Mouse (Mus musculus) kidney, postnatal 4 days (tissue): Measurements from ENCODE around the gene Elf5.

Source experiments
- DNase-seq, 2 experiments: peaks; one replicate each; pipeline ENCODE4 v3.0.0; 2021; ENCODE audit warnings: mixed read lengths in 2 of 2

Elf5 gene

DNA sequence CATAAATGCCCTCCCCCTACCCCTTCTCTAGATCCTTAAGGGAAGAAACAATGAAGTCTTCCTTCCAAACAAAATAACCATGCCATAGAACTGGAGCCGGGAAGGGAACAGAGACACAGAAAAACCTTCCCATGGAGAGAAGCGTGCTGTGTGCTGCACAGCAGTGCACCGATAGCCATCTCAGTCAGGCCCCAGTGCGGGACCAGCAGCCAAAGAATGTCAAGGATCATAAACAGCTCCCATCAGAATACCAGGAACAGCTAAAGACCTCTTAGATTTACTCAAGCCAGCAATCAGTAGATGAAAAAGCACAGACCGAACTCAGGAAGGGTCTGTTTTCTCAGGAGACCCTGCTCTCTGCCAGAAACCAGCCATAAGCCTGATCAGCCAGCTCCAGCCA lies 25.0 kb downstream of the Elf5 start:
- DNase-seq: peak; percentile 34 to 59

DNA sequence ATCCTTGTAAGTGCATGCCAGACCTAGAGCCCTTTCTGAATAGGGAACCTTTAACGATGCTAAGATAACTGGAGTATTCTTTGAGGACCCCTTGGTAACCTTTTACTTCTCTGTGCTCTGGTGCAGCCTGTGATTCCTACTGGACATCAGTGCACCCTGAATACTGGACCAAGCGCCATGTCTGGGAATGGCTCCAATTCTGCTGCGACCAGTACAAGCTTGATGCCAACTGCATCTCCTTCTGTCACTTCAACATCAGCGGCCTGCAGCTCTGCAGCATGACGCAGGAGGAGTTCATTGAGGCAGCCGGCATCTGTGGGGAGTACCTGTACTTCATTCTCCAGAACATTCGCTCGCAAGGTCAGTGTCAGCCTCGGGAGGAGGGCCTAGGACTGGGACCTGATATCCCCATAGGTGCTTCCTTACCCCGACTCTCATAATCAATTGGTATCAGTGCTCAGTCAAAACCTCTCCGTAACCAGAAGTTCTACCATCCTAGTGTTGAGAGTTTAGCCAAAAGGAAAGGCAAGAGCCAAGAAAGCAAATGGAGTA lies 27.7 kb downstream of the Elf5 start:
- no peak for DNase-seq

DNA sequence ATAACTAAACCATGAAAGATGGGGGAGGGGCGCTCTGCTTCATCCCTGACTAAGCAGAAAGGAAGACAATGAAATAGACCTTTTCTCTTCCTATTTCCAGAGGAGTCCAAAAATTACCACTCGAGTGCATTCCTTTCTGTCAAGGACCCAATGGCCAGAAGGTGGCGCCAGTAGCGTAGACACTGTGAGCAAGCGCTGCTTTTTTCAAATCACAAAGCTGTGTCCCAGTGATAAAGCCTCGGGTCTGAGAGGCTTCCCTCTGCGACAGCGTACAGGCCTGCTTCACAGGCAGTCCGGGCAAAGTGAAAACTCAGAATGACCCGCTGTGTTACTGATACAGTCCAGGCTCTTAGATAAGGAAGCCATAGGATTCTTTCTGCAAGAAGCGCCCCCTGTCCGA lies 28.2 kb downstream of the Elf5 start:
- DNase-seq: peak; percentile 93 to 94

DNA sequence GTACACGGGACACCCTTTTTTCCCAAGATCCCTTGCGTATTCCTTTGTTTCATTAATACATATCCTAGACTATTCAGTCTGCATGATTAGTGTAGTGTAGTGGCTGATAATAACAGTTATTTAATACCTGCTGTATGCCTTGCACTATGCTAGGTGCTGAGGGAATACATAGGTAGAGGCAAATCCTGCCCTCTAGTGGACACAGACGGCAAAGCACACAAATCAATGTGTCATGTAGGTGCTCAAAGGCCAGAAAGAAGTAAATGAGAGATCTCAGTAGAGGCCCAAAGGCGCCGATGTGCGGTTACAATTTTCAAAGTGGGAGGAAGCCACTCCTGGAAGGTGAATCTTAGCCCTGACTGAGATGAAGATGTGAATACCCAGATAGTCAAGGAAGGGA lies 34.3 kb downstream of the Elf5 start:
- DNase-seq: peak; percentile 72 to 73

DNA sequence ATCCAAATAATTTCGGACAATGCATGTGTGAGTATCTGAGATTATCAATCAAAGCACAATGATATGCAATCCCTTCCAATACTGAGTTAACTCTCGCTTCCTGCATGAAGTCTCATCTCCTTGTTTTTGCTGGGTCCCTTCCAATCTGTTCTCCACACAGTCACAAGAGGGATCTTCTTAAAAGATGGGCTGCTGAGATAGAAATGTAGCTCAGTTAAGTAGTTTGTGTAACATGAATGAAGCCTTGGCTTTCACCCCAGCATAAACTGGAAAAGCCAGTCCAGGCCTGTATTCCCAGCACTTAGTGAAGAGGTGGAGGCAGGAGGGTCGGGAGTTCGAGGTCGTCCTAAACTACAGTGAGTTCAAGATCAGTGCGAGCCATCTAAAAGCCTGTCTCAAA lies 34.8 kb downstream of the Elf5 start:
- DNase-seq: no peak

DNA sequence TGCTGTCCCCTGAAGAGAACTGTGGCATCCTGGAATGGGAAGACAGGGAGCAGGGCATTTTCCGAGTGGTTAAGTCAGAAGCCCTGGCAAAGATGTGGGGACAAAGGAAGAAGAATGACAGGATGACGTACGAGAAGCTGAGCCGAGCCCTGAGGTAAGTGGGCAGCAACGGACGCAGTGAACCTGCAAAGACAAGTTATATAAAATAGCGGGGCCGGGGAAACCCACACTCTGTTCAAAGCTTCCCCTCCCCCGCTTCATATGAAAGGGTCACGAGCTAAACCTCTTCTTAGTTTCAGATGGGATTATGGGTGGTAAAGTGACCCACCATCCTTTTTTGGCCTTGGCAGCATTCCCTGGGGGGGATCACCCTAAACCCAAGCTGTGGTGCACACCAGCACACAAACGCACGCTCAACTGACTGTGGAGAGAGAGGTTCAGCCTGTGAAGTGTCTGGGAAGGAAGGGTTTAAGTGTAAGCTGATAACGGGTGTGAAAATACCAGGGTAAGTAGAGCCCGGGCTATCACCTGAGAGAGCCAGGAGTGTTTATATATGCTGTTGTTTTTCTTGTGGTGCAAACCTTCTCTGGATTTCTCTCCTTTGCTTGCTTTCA lies 37.6 kb downstream of the Elf5 start:
- no peak for DNase-seq

DNA sequence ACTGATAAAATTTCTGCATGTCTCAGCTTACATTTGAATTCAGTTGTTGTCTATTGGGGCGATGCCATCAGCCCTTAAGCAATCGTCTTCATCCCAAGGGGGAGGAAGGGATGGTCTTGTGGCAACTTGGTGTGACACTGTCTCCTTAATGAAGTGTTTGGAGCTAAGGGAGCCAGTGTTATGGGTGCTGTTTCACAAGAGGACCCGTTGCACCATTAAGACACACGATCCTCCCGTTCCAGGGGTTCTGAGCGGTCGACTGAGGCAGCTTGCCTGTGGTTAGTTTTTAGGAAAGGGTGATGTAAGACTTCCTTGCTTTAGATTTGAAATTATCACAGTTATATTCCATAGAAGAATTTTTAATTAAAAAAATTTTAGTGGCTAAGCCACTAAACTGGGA lies 38.3 kb downstream of the Elf5 start:
- DNase-seq: no peak

DNA sequence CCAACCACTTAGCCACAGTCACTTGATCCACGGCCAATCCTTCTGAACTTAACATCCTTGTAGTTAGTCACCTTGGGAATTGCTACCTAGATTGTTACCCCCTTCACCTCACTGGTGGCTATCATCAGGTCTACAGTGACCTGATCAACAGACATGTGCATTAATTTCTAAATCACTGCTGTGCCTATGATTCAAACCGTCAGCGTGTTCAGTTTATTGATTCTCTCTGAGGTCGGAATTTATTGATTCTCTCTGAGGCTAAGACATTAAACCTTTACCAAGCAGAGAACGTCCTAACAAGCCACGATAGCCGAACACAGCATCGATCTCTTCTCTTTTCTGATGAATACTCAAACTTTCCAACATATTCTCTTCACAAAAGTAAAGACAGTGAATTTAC lies 38.8 kb downstream of the Elf5 start:
- no peak for DNase-seq

DNA sequence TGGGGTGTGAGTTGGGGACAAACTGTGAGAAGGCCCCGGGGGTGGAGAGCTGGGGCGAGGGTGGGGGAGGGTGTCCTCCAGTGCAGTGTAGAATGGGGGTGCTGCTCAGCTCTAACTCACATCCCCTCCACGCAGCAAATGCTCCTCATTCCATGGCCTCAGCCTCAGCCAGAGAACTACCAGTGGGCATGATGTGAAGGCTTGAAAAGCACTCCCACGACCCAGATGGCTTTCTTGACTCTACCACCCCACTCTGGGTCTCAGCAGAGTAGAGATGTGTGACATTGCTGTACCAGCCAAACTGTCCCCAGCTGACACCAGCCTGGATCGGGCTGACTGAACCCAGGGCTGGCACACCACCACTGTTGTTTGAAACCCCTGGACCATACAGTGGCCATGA lies 41.1 kb downstream of the Elf5 start:
- no peak for DNase-seq

DNA sequence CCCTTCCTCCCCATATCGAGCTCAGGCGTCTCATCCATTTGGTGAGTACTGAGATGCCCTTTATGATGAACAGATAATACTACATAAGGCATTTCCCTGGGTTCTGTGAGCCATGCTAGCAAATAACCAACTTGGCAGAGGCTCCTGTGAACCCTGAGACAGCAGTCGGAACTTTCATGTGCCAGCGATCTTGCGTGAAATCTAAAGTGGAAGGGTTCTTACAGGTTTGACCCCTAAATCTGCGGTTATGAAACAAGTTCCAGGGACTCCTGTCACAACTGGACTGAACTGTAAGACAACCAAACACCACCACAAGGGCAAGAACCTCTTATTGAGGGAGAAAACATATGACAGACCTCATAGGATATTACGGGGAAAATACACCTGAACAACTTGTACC lies 44.3 kb downstream of the Elf5 start:
- DNase-seq: no peak

DNA sequence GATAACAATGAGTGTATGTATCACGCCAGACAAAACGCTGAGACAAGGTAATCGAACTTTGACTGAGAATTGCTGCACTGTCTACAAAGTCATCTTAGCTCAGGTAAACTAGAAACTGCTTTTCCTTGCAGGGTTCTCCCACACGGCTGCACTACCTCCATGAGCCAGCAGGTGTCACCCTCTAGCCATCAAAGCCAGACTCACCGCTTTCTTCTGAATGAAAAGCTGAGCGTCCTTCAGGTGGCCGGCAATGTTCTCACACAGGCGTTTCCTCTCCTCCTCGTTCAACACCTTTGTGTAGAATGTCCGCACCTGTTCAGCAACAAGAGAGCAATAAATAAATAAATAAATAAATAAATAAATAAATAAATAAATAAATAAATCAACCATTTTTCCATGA lies 45.2 kb downstream of the Elf5 start:
- peak; percentile 90 to 91 for DNase-seq

DNA sequence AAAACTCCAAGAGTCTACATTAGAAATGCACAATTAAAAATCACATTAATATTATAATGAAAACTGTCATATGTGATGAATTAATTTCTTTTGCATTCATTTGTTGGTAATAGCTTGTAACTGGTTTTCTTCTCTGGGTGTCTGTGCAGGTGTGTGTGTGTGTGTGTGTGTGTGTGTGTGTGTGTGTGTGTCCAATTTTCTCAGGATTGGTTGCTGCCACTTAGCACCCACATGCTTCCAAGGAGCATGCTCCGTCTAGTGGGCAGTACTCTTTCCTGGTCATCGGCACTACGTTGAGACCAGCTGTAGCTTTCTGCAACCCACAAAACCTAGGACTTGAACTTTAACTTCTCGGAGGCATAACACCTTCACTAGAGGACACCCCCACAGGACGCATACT lies 45.6 kb downstream of the Elf5 start:
- no peak for DNase-seq

DNA sequence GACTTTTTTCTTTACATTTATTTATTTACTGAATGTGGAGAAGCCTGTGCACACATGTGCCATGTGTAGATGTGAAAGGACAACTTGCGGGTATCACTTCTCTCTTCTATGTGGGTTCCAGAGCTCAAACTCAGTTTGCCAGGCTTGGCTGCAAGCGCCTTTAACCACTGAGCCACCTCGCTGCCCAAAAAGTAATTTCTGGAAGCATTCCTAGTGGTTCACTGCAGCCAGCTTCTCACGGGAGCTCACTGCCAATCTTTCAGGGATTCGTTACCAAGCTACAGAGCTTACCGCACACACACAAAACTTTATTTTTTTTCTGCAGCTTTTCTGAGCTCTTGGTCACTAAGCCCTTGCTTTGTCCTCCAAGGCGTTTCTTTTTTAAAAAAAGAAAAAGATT lies 46.1 kb downstream of the Elf5 start:
- no peak for DNase-seq

DNA sequence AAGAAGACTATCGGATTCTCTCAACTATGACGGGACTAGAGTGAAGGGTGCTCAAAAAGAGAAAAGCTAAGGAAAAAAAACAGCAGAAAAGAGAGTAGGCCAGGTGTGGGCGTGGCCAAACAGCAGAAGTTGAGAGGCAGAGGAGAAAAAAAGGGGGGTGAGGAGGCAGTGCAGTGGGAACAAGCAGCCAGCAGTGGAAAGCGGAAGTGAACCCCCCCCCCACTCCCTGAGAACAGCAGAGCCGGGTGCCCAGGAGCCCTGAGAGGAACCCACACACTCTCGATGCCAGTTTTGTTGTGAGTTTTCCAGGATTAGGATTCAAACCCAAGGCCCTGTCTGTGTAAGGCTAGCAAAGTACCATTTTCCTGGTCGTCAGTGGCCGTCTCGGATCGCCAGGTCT lies 47.6 kb downstream of the Elf5 start:
- no peak for DNase-seq

DNA sequence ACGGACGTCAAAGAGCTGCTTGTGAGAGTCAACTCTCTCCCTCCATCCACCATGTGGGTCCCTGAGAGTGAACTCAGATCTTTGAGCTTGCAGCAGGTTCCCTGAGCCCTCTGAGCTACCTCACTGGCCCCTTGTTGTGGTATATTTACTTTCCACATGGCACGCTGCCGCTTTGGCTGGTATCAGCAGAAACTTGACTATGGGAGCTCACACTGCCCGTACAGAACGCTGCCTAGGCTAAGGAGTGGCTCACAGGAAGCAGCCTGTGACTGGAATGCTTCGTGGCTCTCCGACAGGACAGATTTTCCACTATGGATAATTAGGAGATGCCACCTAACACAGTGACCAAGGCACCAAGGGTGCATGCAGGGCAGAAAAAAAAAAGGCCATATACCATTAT lies 49.7 kb downstream of the Elf5 start:
- peak; percentile 22 to 24 for DNase-seq

DNA sequence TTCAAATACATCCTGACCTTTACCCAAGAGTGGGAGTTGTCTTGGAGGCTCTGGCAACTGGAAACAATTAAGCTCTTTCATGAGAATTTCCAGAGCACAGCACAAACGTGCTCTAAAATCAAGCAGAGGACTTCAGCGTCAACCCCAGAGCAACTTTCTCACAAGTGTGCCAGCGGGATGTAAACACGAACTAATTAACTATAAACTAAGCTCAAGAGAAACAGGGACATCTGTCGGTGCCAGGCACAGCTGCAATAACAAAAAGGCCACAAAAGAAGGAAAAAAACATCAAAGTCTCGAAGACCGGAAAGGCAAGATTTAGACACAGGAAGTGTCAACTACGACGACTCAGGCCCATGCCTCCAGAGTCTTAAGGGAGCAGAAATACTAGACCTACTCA lies 50.3 kb downstream of the Elf5 start:
- DNase-seq: peak in 1 of 2 experiments; percentile 19

DNA sequence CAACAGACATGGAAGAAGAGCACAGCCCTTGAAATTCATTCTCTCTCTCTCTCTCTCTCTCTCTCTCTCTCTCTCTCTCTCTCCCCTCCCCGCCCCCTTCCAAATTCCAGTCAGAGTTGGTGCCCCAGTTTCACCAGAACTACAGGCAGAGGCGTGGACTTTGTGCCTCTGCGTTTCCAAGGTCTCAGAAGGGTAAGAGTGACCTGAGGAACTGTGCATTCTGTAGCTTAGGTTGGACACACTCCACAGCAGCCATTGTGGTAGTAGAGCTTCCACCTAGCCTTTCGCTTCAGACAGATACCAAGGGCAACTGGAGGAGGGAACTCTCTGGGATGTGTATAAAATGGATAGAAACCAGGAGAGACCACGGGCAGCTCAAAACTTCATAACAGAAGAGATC lies 51.3 kb downstream of the Elf5 start:
- DNase-seq: no peak

DNA sequence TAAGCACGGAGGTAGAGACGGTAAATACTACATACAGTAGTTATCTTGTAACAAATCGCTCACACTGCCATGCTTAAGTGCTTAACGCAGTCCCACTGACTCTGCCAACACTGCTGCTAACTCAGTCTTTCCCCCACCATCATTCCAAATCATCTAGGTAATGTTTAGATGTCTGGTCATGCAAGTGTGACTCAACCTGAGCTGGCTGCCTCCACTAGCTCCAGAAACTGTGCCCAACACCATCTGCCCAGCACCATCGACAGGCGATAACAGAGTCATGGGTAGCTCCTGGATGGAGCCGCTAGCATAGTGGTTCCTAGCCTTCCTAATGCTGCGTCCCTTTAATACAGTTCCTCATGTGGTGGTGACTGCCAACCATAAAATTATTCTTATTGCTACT lies 53.0 kb downstream of the Elf5 start:
- DNase-seq: no peak

DNA sequence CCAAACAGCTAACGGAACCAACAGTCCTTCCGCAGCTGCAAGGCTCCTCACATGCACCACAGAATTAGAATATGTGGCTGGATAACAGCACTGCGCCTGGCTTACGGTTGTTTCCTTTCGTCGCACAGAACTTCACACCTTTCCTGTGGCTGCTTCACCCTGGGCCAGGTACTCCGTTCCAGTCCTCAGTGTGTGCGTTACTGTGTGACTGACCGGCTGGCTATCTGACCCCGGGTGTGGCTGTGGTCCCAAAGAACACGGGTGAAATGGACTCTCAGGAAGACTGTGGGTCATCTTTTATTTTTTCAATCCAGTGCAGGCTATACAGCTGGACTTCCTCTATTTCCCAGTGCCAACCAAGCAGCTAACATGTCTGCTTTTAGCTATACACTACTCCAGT lies 53.9 kb downstream of the Elf5 start:
- no peak for DNase-seq

DNA sequence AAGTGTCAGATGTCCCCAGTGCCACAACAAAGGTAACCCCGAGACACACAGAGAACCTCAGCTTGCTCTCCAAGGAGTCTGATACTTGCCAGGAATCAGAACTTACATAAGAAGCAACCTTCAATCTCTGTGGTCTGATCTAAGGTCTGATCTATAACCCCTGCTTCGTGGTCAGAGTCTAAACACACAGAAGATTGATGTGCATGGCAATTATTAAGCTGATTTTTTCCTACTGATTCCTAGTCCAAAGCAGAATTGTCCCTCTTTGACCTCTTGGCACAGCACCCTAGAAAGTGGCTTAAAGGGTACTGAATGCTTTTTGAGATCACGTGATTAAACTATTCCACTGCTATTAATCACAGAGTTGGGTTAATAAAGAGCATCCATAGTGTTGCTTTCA lies 54.8 kb downstream of the Elf5 start:
- no peak for DNase-seq

DNA sequence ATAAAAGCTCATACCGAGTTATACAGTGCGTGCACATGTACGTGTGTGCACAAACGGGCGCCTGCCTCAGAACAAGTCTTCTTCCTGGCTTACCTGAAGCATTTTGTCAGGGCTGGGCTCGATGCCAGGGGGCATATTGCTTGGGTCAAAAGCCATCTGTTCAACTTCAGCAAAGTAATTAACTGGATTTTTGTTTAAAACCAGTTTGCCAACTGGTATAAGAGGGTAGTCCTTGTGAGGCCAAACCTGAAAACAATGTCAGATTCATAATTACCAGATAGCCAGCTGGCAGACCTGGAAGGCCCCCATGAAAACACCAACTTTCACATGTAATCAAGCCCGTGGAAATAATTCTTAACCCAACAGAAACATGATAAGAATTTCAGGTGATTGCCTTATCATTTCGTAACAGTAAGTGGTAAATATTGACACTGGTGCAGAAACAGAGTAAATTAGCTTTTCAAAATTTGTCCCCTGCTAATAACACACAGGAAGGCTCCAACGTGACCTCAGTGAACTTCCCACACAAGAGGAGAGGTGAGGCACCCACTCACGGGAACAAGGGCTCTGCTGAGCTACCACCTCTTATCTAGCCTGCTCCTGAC lies 55.6 kb downstream of the Elf5 start:
- DNase-seq: peak in 1 of 2 experiments; percentile 26

DNA sequence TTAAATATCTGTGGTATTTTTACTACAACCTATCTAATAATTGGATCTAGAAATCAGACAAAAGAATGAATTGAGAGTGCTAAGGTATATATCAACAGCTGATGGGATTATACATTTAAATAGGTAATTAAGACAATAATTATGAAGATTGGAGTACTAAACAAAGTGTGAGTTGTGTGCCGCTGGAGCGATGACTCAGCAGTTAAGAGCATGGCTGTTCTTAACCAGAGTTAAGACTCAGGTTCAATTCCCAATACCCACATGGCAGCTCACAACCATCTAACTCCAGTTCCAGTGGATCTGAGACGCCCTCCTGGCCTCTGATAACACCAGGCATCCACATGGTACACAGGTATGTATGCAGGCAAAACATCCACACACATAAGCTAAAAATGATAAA lies 61.9 kb downstream of the Elf5 start:
- DNase-seq: no peak

DNA sequence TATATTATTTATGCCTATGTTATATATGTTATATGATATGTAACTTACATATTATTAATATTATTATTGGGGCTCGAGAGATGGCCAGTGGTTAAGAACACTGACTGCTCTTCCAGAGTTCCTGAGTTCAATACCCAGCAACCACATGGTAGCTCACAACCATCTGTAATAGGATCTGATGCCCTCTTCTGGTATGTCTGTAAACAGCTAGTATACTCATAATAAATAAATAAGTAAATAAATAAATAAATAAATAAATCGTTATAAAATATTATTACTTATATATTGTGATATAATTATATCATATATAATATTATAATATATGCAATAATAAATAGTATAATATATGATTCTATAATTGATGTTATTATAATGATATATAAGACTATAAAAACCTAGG lies 64.7 kb downstream of the Elf5 start:
- no peak for DNase-seq

DNA sequence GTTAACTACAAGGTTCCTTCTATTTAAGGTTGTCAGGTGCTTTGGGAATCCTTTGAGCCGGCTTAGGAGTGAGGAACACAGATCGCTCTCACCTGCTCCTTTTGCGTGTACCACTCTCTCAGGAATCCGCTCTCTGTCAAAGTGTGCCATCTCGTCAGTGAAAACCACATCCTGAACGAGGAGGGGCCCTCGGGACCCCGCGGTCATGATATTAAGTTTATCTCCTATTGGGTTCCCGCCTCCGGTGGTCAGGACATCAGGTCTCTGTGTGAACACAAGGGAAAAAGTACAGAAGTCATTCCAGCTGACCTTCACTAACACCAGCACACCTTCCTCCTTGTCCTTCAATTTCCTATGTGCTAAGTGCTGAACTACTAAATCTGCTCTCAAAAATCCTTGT lies 65.2 kb downstream of the Elf5 start:
- DNase-seq: no peak

DNA sequence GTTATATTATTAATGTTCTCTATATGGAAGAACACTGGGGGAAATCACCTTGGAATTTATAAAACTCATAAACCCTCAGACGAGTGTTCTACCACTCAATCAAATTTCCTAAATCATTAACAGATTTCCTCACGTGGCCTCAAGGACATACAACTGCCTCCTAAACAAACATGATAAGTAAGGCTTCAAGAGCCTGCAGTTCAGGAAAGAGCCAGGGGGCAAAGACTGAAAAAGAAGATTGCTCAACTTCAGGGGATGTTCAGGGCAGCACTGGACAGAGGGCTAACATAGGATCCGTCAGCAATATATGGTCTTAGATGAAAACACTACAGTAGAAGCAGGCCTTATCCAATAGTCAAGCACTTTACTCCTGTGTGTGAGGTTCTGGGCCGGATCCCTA lies 66.0 kb downstream of the Elf5 start:
- DNase-seq: no peak
